Mouse (Mus musculus) liver, embryonic 14.5 days (tissue): Measurements from ENCODE around the gene Il24. TPM values are rescaled to one million over a fixed set of nuclear protein-coding genes. Genes with fewer than 3 reads are reported as not detected.

ENCODE experiments used
- ATAC-seq: fragments of 200-750 bp; cut with Nextera tagmentation; 2 replicates; pipeline ENCODE4 v1.8.0; 2017; ENCODE audit warnings: moderate number of reproducible peaks, mild to moderate bottlenecking, moderate library complexity; ENCODE audit not compliant: insufficient read depth
- DNase-seq, 3 experiments: peaks; one replicate each; pipeline ENCODE4 v3.0.0-alpha.2; 2012 to 2013; ENCODE audit warnings: low read depth in 3 of 3, low spot score in 3 of 3
- H3K27ac ChIP-seq: fragments of 300-500 bp; sonication (generic); 2 replicates; pipeline ENCODE4 v1.5.1; 2014; ENCODE audit warnings: moderate library complexity, mild to moderate bottlenecking, control low read depth, inconsistent platforms
- H3K27me3 ChIP-seq: fragments of 300-500 bp; sonication (generic); 2 replicates; pipeline ENCODE4 v1.6.1; 2014; ENCODE audit warnings: mild to moderate bottlenecking, low read length, moderate library complexity; ENCODE audit not compliant: control insufficient read depth, insufficient read depth
- H3K36me3 ChIP-seq: fragments of 300-500 bp; sonication (generic); replicated peaks from 2 replicates; pipeline ENCODE4 v1.6.1; 2014; ENCODE audit warnings: low read depth; ENCODE audit not compliant: control insufficient read depth, insufficient read depth
- H3K4me1 ChIP-seq, 2 experiments: fragments of 200-500 bp in 1 of 2; fragments of 300-500 bp in 1 of 2; sonication (generic) in 1 of 2; replicated peaks; 2 replicates each; pipeline ENCODE4 v1.6.1; 2012 to 2014; ENCODE audit warnings: antibody characterized with exemption in 1 of 2, inconsistent platforms in 1 of 2, low read length in 1 of 2; ENCODE audit not compliant: control insufficient read depth in 2 of 2, insufficient read depth in 2 of 2
- H3K4me2 ChIP-seq: fragments of 300-500 bp; sonication (generic); 2 replicates; pipeline ENCODE4 v1.6.1; 2014; ENCODE audit warnings: low read depth, mild to moderate bottlenecking, control low read depth, moderate library complexity
- H3K4me3 ChIP-seq, 2 experiments: fragments of 200-500 bp in 1 of 2; fragments of 300-500 bp in 1 of 2; sonication (generic) in 1 of 2; 2 replicates each; pipeline ENCODE4 v1.5.1; 2012 to 2014; ENCODE audit warnings: low read depth in 2 of 2, low read length in 2 of 2, mild to moderate bottlenecking in 2 of 2, control low read depth in 1 of 2, inconsistent platforms in 1 of 2, moderate library complexity in 1 of 2; ENCODE audit not compliant: insufficient read depth in 1 of 2
- H3K9ac ChIP-seq: fragments of 300-500 bp; sonication (generic); replicated peaks from 2 replicates; pipeline ENCODE4 v1.6.1; 2014; ENCODE audit warnings: mild to moderate bottlenecking, control low read depth, moderate library complexity
- H3K9me3 ChIP-seq: fragments of 300-500 bp; sonication (generic); 2 replicates; pipeline ENCODE4 v1.6.1; 2016; ENCODE audit warnings: low read length, mixed read lengths; ENCODE audit not compliant: control insufficient read depth
- CTCF ChIP-seq: IDR thresholded peaks from 2 replicates; pipeline ENCODE4 v1.5.1; 2016; ENCODE audit warnings: antibody characterized with exemption, low read depth, control low read depth
- EP300 ChIP-seq: IDR thresholded peaks from 2 replicates; pipeline ENCODE4 v1.6.1; 2016; ENCODE audit warnings: antibody characterized with exemption, low read depth
- WGBS: fragments of 180-500 bp; shearing (Covaris S2); extraction: QIAGEN DNeasy Blood & Tissue Kit; methylation state at CpG from one replicate; pipeline ENCODE4 v1.1.7; 2014; ENCODE audit not compliant: insufficient replicate concordance; 5-methylcytosine and 5-hydroxymethylcytosine counted together
- polyA plus RNA-seq, 2 experiments: library from polyadenylated mRNA; depleted of rRNA in 1 of 2; stranded (reverse) in 1 of 2; unstranded in 1 of 2; fragments of >200 nt; fragmentation: Nextera tagmentation in 1 of 2; extraction: Ambion mirVana in 1 of 2; gene quantifications; 2 replicates each; pipeline versions ENCODE4 v1.2.1 to v1.2.3; 2012 to 2014

The Il24 gene
- not detected in 2 replicates for polyA plus RNA-seq (2012; rRNA removed)
- polyA plus RNA-seq (2014; fragmentation: Nextera tagmentation; extraction: Ambion mirVana), result not detected in 2 replicates

GRCm38 (mm10) chr1:130887354-130887753 lies at the start of gene Il24:
Gene Il24, minus strand, starts transcription at chr1:130887454.
- H3K4me1 ChIP-seq, result no peaks in the 10 kb centered on the region
- no peak within 1 kb of the TSS for H3K9ac ChIP-seq
- H3K4me3 ChIP-seq, result no peak within 1 kb of the TSS
- H3K27me3 ChIP-seq, result no peaks in the 10 kb centered on the region
- no peaks in the 10 kb centered on the region for H3K9me3 ChIP-seq
- no peak for ATAC-seq
- no peak within 1 kb of the TSS for H3K27ac ChIP-seq
- H3K4me2 ChIP-seq, result no peak within 1 kb of the TSS
- H3K36me3 ChIP-seq, result no peaks in the 10 kb centered on the region
- TF ChIP-seq EP300, result no peak
- TF ChIP-seq CTCF, result no peak
- no peak for DNase-seq

GRCm38 (mm10) chr1:130936351-130936750 lies 49.1 kb upstream of the Il24 start:
- ATAC-seq, result no peak
- Histone ChIP-seq H3K9me3 (no peaks in the 10 kb centered on the region), H3K9ac (no peak overlapping the region), H3K4me2 (no peak overlapping the region), H3K27me3 (no peaks in the 10 kb centered on the region), H3K36me3 (no peaks in the 10 kb centered on the region), H3K27ac (no peak overlapping the region), H3K4me3 (no peak overlapping the region), H3K4me1 (no peaks in the 10 kb centered on the region)
- WGBS, result 63% methylated on average over 6 of the region's 6 CpGs
- TF ChIP-seq EP300 (no peak), CTCF (no peak)
- DNase-seq, result no peak

GRCm38 (mm10) chr1:130926484-130926883 lies 39.2 kb upstream of the Il24 start:
- no peak overlapping the region for H3K4me3 ChIP-seq
- H3K27ac ChIP-seq, result no peak overlapping the region
- DNase-seq (no peak), ATAC-seq (no peak)
- TF ChIP-seq CTCF (peak; percentile 34), EP300 (no peak)
- no peaks in the 10 kb centered on the region for H3K4me1 ChIP-seq
- no peak overlapping the region for H3K9ac ChIP-seq
- no peaks in the 10 kb centered on the region for H3K27me3 ChIP-seq
- H3K9me3 ChIP-seq, result no peaks in the 10 kb centered on the region
- no peak overlapping the region for H3K4me2 ChIP-seq
- no peaks in the 10 kb centered on the region for H3K36me3 ChIP-seq

GRCm38 (mm10) chr1:130918323-130918980 lies 31.2 kb upstream of the Il24 start:
- Histone ChIP-seq H3K4me3 (no peak overlapping the region), H3K9me3 (no peaks in the 10 kb centered on the region), H3K36me3 (no peaks in the 10 kb centered on the region), H3K9ac (no peak overlapping the region), H3K27ac (no peak overlapping the region), H3K4me1 (no peaks in the 10 kb centered on the region), H3K27me3 (no peaks in the 10 kb centered on the region), H3K4me2 (no peak overlapping the region)
- TF ChIP-seq EP300, result no peak
- no peak for TF ChIP-seq CTCF
- 15% methylated on average over 1 of the region's 1 CpGs for WGBS
- no peak for DNase-seq
- no peak for ATAC-seq

GRCm38 (mm10) chr1:130911401-130912010 lies 24.3 kb upstream of the Il24 start, which contains the start of gene Il20:
Gene Il20, minus strand, starts transcription at chr1:130911451.
- Histone ChIP-seq H3K4me3 (no peak within 1 kb of the TSS), H3K36me3 (no peaks in the 10 kb centered on the region), H3K9ac (no peak within 1 kb of the TSS), H3K27ac (no peak within 1 kb of the TSS), H3K27me3 (no peaks in the 10 kb centered on the region), H3K9me3 (no peaks in the 10 kb centered on the region), H3K4me1 (no peaks in the 10 kb centered on the region), H3K4me2 (no peak within 1 kb of the TSS)
- ATAC-seq (no peak), DNase-seq (no peak)
- no peak for TF ChIP-seq CTCF
- TF ChIP-seq EP300, result no peak
- 67% methylated on average over 12 of the region's 12 CpGs for WGBS
